Mouse (Mus musculus): ENCODE measurements around the gene Rbm34.
A peak's percentile ranks its signal among the peaks of the same experiment; 100 is the strongest.

The Rbm34 gene

GRCm38 (mm10) chr8:126962871-126963270 is 8.0 kb downstream of the Rbm34 start:
- no peak for DNase-seq (ENCODE audit: low read depth, low spot score)

GRCm38 (mm10) chr8:126961516-126961915 is 9.4 kb downstream of the Rbm34 start:
- no peak for DNase-seq (ENCODE audit: low read depth, low spot score)

GRCm38 (mm10) chr8:126951900-126952636 is 18.8 kb downstream of the Rbm34 start:
- no peak for DNase-seq (ENCODE audit: low read depth, low spot score)

GRCm38 (mm10) chr8:126949527-126949926 is 21.3 kb downstream of the Rbm34 start:
- DNase-seq (ENCODE audit: low read depth, low spot score): no peak

GRCm38 (mm10) chr8:126946444-126946843 is 24.4 kb downstream of the Rbm34 start:
- no peak for DNase-seq (ENCODE audit: low read depth, low spot score)

GRCm38 (mm10) chr8:126945730-126946163 is 25.1 kb downstream of the Rbm34 start, which contains the start of gene Tomm20:
Tomm20 (minus strand) TSS chr8:126945844.
- DNase-seq (ENCODE audit: low read depth, low spot score): peak; percentile 93

- peak; percentile 39 for DNase-seq (ENCODE audit: low read depth, low spot score)
Measured at GRCm38 (mm10) chr8:126944781-126945691, 25.8 kb downstream of the Rbm34 start.

- DNase-seq (ENCODE audit: low read depth, low spot score): no peak
Measured at GRCm38 (mm10) chr8:126943565-126943964, 27.3 kb downstream of the Rbm34 start.

- DNase-seq (ENCODE audit: low read depth, low spot score): no peak
Measured at GRCm38 (mm10) chr8:126937337-126937736, 33.5 kb downstream of the Rbm34 start.

- DNase-seq (ENCODE audit: low read depth, low spot score): no peak
Measured at GRCm38 (mm10) chr8:126935932-126936331, 34.9 kb downstream of the Rbm34 start.

- DNase-seq (ENCODE audit: low read depth, low spot score): no peak
Measured at GRCm38 (mm10) chr8:126935387-126935786, 35.5 kb downstream of the Rbm34 start.

- DNase-seq (ENCODE audit: low read depth, low spot score): no peak
Measured at GRCm38 (mm10) chr8:126932656-126933055, 38.2 kb downstream of the Rbm34 start.

GRCm38 (mm10) chr8:126932249-126932648 is 38.6 kb downstream of the Rbm34 start:
- DNase-seq (ENCODE audit: low read depth, low spot score): peak; percentile 46

- DNase-seq (ENCODE audit: low read depth, low spot score): peak; percentile 65
Measured at GRCm38 (mm10) chr8:126931720-126932119, 39.2 kb downstream of the Rbm34 start.

GRCm38 (mm10) chr8:126929607-126930161 is 41.2 kb downstream of the Rbm34 start:
- peak; percentile 86 for DNase-seq (ENCODE audit: low read depth, low spot score)

- peak; percentile 64 for DNase-seq (ENCODE audit: low read depth, low spot score)
Measured at GRCm38 (mm10) chr8:126928755-126929505, 41.9 kb downstream of the Rbm34 start.

GRCm38 (mm10) chr8:126928028-126928427 is 42.8 kb downstream of the Rbm34 start:
- no peak for DNase-seq (ENCODE audit: low read depth, low spot score)

GRCm38 (mm10) chr8:126927058-126927457 is 43.8 kb downstream of the Rbm34 start:
- peak; percentile 53 for DNase-seq (ENCODE audit: low read depth, low spot score)

- no peak for DNase-seq (ENCODE audit: low read depth, low spot score)
Measured at GRCm38 (mm10) chr8:126922981-126923380, 47.9 kb downstream of the Rbm34 start.

- no peak for DNase-seq (ENCODE audit: low read depth, low spot score)
Measured at GRCm38 (mm10) chr8:126921432-126921831, 49.4 kb downstream of the Rbm34 start.

GRCm38 (mm10) chr8:126920845-126921244 is 50.0 kb downstream of the Rbm34 start:
- peak; percentile 85 for DNase-seq (ENCODE audit: low read depth, low spot score)

All from 3T3-L1 (cell line).